Mouse (Mus musculus): ENCODE measurements around the gene Blmh.

The Blmh gene

GRCm38 (mm10) chr11:76998705-76999226 lies 74.2 kb downstream of the Blmh start:
- DNase-seq (ENCODE audit: low spot score): no peak

- DNase-seq (ENCODE audit: low spot score): no peak
Observed at GRCm38 (mm10) chr11:77000741-77001140, 76.1 kb downstream of the Blmh start.

DNA sequence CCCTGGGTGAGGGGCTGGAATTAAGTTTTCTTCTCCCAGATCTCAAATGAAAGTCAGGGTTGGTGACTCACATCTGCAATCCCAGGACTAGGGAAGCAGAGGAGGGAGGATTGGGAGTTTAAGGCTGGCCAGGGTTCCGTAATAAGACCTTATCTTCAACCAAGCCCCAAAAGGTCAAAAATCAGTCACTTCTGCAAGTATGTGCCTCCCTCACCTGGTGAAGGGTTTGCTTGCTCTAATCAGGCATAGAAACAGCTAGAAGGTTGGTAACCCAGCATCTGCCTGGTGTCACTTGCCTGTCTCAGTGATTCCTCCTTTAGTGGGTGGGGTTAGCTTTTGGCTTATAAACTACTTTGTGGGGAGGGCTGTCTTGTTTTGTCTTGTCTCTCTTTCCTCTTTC lies 77.8 kb downstream of the Blmh start:
- DNase-seq (ENCODE audit: low spot score): no peak

- no peak for DNase-seq (ENCODE audit: low spot score)
Observed at GRCm38 (mm10) chr11:77005881-77006280, 81.3 kb downstream of the Blmh start.

DNA sequence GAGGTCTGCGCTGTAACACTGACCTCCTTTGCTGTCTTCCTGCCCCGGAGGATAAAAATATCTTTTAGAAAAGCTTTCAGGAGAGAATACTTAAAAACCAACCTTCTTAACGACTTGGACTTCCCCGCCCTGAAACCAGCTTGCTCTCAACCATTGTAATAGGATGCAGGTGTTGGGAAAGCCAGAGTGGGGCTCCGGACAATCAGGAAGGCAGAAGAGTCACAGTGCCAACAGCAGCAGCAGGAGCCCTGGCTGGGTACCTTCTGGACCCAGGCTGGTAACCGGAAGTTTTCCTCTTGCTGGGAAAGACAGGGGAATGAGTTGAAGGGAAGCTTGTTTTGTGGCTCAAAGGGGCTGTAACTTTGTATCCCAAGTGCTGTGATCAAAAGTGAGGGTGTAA lies 82.0 kb downstream of the Blmh start:
- no peak for DNase-seq (ENCODE audit: low spot score)

DNA sequence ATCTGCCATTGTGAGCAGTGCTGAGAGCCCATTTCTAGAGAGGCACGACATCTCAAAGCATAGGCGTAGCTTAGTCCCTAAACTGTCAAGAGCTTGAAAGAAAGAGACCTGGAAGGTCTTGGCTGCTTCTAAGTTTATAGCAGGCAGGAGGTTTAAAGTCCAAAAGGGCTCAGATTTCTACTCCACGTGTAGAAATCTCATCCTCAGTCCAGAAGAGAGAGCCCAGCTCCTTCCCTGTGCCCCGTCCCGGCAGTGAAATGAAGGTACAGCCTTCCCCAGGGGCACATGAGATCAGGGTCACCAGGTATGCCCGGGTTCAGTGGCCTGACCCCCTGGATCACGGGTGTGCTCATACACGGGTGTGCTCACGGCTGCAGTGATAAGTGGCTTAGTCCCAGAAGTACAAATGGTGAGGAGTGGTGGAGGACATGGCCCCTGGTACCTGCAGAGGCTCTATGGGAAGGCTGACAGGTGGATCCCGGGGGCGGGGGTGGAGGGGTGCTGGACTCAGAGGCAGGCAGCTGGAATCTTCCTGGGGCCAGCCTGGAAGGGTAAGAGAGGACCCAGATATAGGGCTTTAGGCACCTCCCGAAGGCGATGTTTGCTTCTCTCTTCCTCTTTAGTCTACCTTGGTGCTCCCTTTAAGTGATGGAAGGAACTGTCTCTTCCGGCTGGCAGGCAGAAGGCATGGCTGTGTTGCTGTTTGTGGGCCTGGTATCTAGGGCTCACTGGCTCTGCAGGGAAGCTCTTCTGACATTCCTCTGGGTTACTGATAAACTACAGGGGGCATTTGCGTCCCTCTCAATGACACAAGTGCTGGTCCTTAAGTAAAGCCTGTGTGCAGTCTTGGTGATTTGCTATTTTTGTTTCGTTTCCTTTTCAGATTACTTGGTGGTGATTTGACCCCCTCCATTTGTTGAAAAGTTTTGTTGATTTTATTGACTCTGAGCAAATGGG lies 84.7 kb downstream of the Blmh start:
- DNase-seq (ENCODE audit: low spot score): no peak

DNA sequence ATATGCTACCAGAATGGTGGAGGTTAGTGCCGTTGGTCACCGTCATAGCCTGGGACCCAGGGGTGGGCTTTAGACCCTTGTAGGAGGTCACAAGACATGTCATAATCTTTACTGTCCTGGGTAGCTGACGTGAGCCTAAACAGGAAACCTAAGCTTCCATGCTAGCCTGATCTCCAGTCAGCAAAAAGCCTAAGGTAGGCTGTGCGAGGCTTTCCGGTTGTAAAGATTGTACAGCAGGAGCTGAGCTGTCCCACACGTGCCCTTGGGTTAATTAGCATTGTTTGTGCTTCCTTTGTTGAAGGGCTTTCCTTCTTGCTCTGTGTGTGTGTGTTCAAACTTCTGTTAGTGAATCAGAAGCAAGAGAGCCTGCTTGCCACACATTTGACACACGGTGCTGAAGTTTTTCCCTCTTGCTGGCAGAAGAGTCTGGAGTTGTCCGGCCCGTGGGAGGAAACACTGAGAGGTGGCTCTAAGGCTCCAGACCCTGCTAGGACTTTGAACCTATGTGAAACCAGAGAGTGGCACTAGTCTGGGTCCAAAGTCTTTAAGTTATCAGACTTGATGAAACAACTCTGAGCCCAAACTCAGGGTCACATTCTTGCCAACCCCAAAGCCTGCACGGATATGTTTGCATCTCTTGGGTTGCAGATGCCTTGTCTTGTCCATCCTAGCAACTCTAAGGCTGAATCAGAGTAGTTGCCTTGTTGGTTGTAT lies 86.3 kb downstream of the Blmh start:
- DNase-seq (ENCODE audit: low spot score): no peak

- DNase-seq (ENCODE audit: low spot score): no peak
Observed at GRCm38 (mm10) chr11:77018046-77018445, 93.4 kb downstream of the Blmh start.

GRCm38 (mm10) chr11:77019539-77019938 lies 94.9 kb downstream of the Blmh start:
- no peak for DNase-seq (ENCODE audit: low spot score)

GRCm38 (mm10) chr11:77021749-77022396 lies 97.3 kb downstream of the Blmh start:
- DNase-seq (ENCODE audit: low spot score): no peak

GRCm38 (mm10) chr11:77026559-77026958 lies 102.0 kb downstream of the Blmh start:
- no peak for DNase-seq (ENCODE audit: low spot score)

GRCm38 (mm10) chr11:77028157-77028556 lies 103.5 kb downstream of the Blmh start:
- DNase-seq (ENCODE audit: low spot score): no peak

DNA sequence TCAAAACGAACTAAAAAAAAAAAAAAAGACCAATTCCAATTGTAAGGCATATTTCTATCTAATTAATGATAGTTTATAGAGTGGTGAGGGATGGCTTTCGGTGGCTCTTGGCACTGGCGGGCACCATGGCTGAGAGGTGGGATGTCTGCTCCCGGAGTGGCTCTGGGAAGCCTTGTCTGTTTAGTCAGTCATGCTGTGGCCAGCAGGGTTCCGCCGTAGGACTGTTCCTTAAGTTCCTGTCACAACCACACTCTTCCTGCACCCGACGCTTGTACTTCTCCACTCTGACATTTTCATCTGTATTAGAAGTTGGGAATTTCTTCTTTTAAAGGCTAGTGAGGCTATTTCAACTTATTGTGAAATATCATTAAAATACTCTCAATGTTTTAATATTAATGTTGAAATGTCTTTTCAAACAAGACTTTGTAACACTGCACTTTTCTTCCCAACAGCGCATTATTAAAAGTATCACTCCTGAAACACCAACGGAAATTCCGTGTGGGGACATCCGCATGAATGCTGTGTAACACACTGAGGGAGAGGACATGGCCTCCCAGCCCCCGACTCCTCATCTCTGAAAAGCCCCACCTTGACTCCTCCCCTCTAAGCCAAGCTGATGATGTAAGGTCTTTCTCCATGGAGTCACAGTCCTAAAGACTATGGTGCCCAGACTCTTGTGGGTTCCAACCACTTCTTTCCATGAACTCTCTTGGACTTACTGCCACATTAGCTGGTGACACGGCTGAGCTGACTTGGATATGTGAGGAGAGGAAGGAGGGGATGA lies 106.7 kb downstream of the Blmh start:
- DNase-seq (ENCODE audit: low spot score): no peak

Measured in ovary, adult 18-20 months (tissue).